Mouse (Mus musculus): Measurements from ENCODE around the gene Mosmo. TPM values are rescaled to one million over a fixed set of nuclear protein-coding genes. Genes with fewer than 3 reads are reported as not detected.

Gene Mosmo
- total RNA-seq (2021): 10 to 100 TPM; 65.4 to 67.4 TPM
- long read RNA-seq, experiment 1, full-length matches to known transcripts: 13 of 17 reads
- long read RNA-seq, experiment 1, partial matches to known transcripts: 0 of 17 reads
- long read RNA-seq, experiment 1, other reads (novel, unspliced or antisense): 4 of 17 reads
- long read RNA-seq, experiment 2, full-length matches to known transcripts: 6 of 11 reads
- long read RNA-seq, experiment 2, partial matches to known transcripts: 4 of 11 reads
- long read RNA-seq, experiment 2, other reads (novel, unspliced or antisense): 1 of 11 reads

- intact Hi-C loops (cut with DNase I): loop anchor here (5.0 to 10.0 kb wide), 3 partner anchors 35 to 238 kb away; partner anchors contain the start of gene Polr3e
- peak; percentile 68 to 70 for DNase-seq (ENCODE audit: low spot score in 2 of 2)
Measured at GRCm38 (mm10) chr7:120677001-120677643, at the start of gene Mosmo. Mosmo (plus strand) TSS chr7:120677618.

- intact Hi-C loops (cut with DNase I): no loop called here
Measured at GRCm38 (mm10) chr7:120632518-120632917, 44.9 kb upstream of the Mosmo start.

GRCm38 (mm10) chr7:120634301-120634700 is 43.1 kb upstream of the Mosmo start:
- intact Hi-C loops (cut with DNase I): no loop called here
- DNase-seq (ENCODE audit: low spot score in 2 of 2): no peak

More at GRCm38 (mm10) chr7:120632518-120632917, 44.9 kb upstream of the Mosmo start:
- DNase-seq (ENCODE audit: low spot score in 2 of 2): peak; percentile 40 to 67

- intact Hi-C loops (cut with DNase I): no loop called here
- peak; percentile 80 to 87 for DNase-seq (ENCODE audit: low spot score in 2 of 2)
Measured at GRCm38 (mm10) chr7:120634711-120635361, 42.6 kb upstream of the Mosmo start, which contains the start of gene Uqcrc2. Uqcrc2 (plus strand) TSS chr7:120635176.

GRCm38 (mm10) chr7:120635362-120635781 is 42.0 kb upstream of the Mosmo start:
- intact Hi-C loops (cut with DNase I): no loop called here
- DNase-seq (ENCODE audit: low spot score in 2 of 2): no peak

- DNase-seq (ENCODE audit: low spot score in 2 of 2): no peak
- intact Hi-C loops (cut with DNase I): no loop called here
Measured at GRCm38 (mm10) chr7:120635821-120636220, 41.6 kb upstream of the Mosmo start.

GRCm38 (mm10) chr7:120643217-120643616 is 34.2 kb upstream of the Mosmo start:
- DNase-seq (ENCODE audit: low spot score in 2 of 2): no peak
- intact Hi-C loops (cut with DNase I): no loop called here

- DNase-seq (ENCODE audit: low spot score in 2 of 2): peak; percentile 33 to 47
- intact Hi-C loops (cut with DNase I): no loop called here
Measured at GRCm38 (mm10) chr7:120647849-120648248, 29.6 kb upstream of the Mosmo start.

- intact Hi-C loops (cut with DNase I): no loop called here
- no peak for DNase-seq (ENCODE audit: low spot score in 2 of 2)
Measured at GRCm38 (mm10) chr7:120662079-120662478, 15.3 kb upstream of the Mosmo start.

GRCm38 (mm10) chr7:120670153-120670875 is 7.1 kb upstream of the Mosmo start, which contains the start of gene Pdzd9:
Pdzd9 (minus strand) TSS chr7:120670343.
- intact Hi-C loops (cut with DNase I): loop anchor here (1.0 to 10.0 kb wide), 3 partner anchors 84 to 244 kb away; partner anchors contain the start of gene Polr3e
- DNase-seq (ENCODE audit: low spot score in 2 of 2): peak; percentile 46 to 82

- DNase-seq (ENCODE audit: low spot score in 2 of 2): no peak
- intact Hi-C loops (cut with DNase I): loop anchor here (2.0 to 10.0 kb wide), 2 partner anchors 84 to 244 kb away; partner anchors contain the start of gene Polr3e
Measured at GRCm38 (mm10) chr7:120671271-120671670, 6.1 kb upstream of the Mosmo start.

GRCm38 (mm10) chr7:120677764-120678531 is 530 bp downstream of the Mosmo start:
- DNase-seq (ENCODE audit: low spot score in 2 of 2): peak; percentile 50 to 60
- intact Hi-C loops (cut with DNase I): loop anchor here (5.0 to 10.0 kb wide), 3 partner anchors 34 to 237 kb away; partner anchors contain the start of gene Polr3e

GRCm38 (mm10) chr7:120679023-120679422 is 1.6 kb downstream of the Mosmo start:
- no peak for DNase-seq (ENCODE audit: low spot score in 2 of 2)
- intact Hi-C loops (cut with DNase I): loop anchor here (5.0 to 10.0 kb wide), 3 partner anchors 33 to 236 kb away; partner anchors contain the start of gene Polr3e

GRCm38 (mm10) chr7:120682002-120682401 is 4.6 kb downstream of the Mosmo start:
- intact Hi-C loops (cut with DNase I): no loop called here
- no peak for DNase-seq (ENCODE audit: low spot score in 2 of 2)

GRCm38 (mm10) chr7:120684731-120685161 is 7.3 kb downstream of the Mosmo start:
- no peak for DNase-seq (ENCODE audit: low spot score in 2 of 2)
- intact Hi-C loops (cut with DNase I): no loop called here

- intact Hi-C loops (cut with DNase I): no loop called here
- no peak for DNase-seq (ENCODE audit: low spot score in 2 of 2)
Measured at GRCm38 (mm10) chr7:120685227-120685626, 7.8 kb downstream of the Mosmo start.

- no peak for DNase-seq (ENCODE audit: low spot score in 2 of 2)
- intact Hi-C loops (cut with DNase I): no loop called here
Measured at GRCm38 (mm10) chr7:120690634-120691033, 13.2 kb downstream of the Mosmo start.

GRCm38 (mm10) chr7:120693831-120694375 is 16.5 kb downstream of the Mosmo start:
- intact Hi-C loops (cut with DNase I): no loop called here
- DNase-seq (ENCODE audit: low spot score in 2 of 2): no peak
